Mouse (Mus musculus): ENCODE data around the gene Gm10775.

The Gm10775 gene

GRCm38 (mm10) chr13:65259239-65259638 is at the start of gene Gm10775:
TSS of gene Gm10775 (plus strand) at chr13:65259539.
- DNase-seq (ENCODE audit: low spot score): no peak

GRCm38 (mm10) chr13:65225945-65226344 is 33.4 kb upstream of the Gm10775 start:
- no peak for DNase-seq (ENCODE audit: low spot score)

- DNase-seq (ENCODE audit: low spot score): no peak
Observed at GRCm38 (mm10) chr13:65226657-65227056, 32.7 kb upstream of the Gm10775 start.

GRCm38 (mm10) chr13:65237211-65237610 is 22.1 kb upstream of the Gm10775 start:
- DNase-seq (ENCODE audit: low spot score): no peak

GRCm38 (mm10) chr13:65240509-65241098 is 18.7 kb upstream of the Gm10775 start:
- DNase-seq (ENCODE audit: low spot score): peak; percentile 97

GRCm38 (mm10) chr13:65241099-65241626 is 18.2 kb upstream of the Gm10775 start:
- peak; percentile 92 for DNase-seq (ENCODE audit: low spot score)

- no peak for DNase-seq (ENCODE audit: low spot score)
Observed at GRCm38 (mm10) chr13:65241627-65242318, 17.6 kb upstream of the Gm10775 start.

- DNase-seq (ENCODE audit: low spot score): no peak
Observed at GRCm38 (mm10) chr13:65242319-65242787, 17.0 kb upstream of the Gm10775 start.

- DNase-seq (ENCODE audit: low spot score): no peak
Observed at GRCm38 (mm10) chr13:65243273-65243672, 16.1 kb upstream of the Gm10775 start.

GRCm38 (mm10) chr13:65258175-65258954 is 974 bp upstream of the Gm10775 start:
- DNase-seq (ENCODE audit: low spot score): no peak

GRCm38 (mm10) chr13:65262086-65262485 is 2.7 kb downstream of the Gm10775 start:
- no peak for DNase-seq (ENCODE audit: low spot score)

- no peak for DNase-seq (ENCODE audit: low spot score)
Observed at GRCm38 (mm10) chr13:65277994-65278382, 18.6 kb downstream of the Gm10775 start.

- peak; percentile 90 for DNase-seq (ENCODE audit: low spot score)
Observed at GRCm38 (mm10) chr13:65278383-65279341, 19.3 kb downstream of the Gm10775 start, which contains the start of gene Zfp369. TSS of gene Zfp369 (plus strand) at chr13:65278814.

GRCm38 (mm10) chr13:65286771-65287170 is 27.4 kb downstream of the Gm10775 start:
- no peak for DNase-seq (ENCODE audit: low spot score)

- DNase-seq (ENCODE audit: low spot score): no peak
Observed at GRCm38 (mm10) chr13:65296354-65296753, 37.0 kb downstream of the Gm10775 start.
